Mouse (Mus musculus) embryonic stem cell, embryonic (primary cell): ENCODE results near the gene Fam71e1.

Source experiments
- CTCF ChIA-PET, 4 experiments: fragments of 300-600 bp in 2 of 4; fragments of 350-600 bp in 2 of 4; sonication (Branson Sonifier 250); formaldehyde crosslinking; loops; one replicate each; lab custom pipeline; 2022; ENCODE audit warnings: inconsistent platforms in 2 of 4; lab: Charles Lee
- POLR2A ChIA-PET, 4 experiments: fragments of 300-600 bp in 2 of 4; fragments of 350-600 bp in 2 of 4; sonication (Branson Sonifier 250); formaldehyde crosslinking; loops; one replicate each; lab custom pipeline; 2022; ENCODE audit warnings: antibody characterized with exemption in 4 of 4, inconsistent platforms in 1 of 4; lab: Charles Lee

Fam71e1 gene

DNA sequence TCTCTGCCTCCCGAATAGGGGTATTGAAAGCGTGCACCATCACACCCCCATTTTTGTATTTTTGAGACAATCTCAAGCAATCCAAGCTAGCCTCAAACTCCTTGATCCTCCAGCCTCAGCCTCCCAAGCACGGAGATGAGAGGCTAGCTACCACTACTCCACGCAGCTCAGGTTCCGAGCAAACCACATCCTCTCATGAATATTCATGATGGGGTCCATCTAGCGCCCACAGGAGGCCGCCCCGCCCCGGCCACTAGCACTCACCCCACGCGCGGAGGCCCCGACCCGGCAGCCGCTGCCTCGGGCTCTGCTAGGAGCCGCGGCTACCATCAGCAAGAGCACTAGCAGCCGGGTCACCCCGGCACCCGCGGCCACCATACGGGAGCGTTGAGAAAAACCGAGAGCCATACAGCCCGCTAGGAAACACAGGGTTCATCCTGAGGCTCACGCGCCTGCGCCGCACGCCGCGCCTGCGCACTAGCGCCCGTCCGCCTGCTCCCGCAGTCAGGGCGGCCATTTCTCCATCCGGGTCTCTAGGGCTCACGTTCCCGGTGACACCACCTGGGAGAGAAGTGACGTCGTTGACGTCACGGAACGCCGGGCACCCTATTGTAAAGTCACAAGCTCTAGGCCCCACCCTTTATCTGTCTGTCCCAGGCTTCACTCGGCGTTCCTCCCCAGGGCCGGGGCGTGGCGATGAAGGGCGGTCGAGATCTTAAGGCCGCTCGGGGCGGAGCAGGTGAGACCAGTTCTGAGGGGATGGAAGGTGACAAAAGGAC, at the start of gene Fam71e1, which contains the start of gene Emc10:
Gene Fam71e1, plus strand, starts transcription at position 590 of the 779 bp plus-strand sequence.
Gene Emc10, minus strand, starts transcription at position 538 of the 779 bp plus-strand sequence.
- POLR2A ChIA-PET, result interaction anchor here (0.5 to 7.2 kb wide), 110 partner anchors 9 to 1022 kb away, joined by 3 to 100 read pairs (median 4); partner anchors contain the start of genes Atf5 (in 3 of the 4), Il4i1 (in 3 of the 4), Josd2 (in 3 of the 4) and Nup62 (in 3 of the 4)
- CTCF ChIA-PET, result interaction anchor here in 3 of 4 experiments (0.5 to 3.1 kb wide), 32 partner anchors 10 to 816 kb away, joined by 3 to 23 read pairs (median 4); partner anchors contain the start of genes Pold1 (in 2 of the 3), Josd2 (in 1 of the 3) and Nr1h2 (in 1 of the 3)

DNA sequence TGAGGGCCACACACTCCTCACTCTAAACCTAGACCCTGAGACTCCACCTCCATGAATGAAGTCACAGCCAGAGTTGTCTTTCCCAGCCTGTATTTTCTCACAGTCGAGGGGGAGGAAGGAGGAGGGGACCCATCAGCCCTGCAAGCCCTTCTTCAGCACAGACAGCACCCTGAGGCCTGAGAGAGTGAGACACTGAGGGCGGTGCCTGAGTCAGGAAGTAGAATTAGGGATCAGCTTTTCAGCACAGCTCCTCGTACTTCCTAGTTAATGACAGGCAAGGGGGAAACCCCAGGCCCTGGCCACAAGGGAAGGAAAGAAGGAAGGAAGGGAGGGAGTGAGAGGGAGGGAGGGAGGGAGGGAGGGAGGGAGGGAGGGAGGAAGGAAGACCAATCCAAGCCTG, 43.1 kb upstream of the Fam71e1 start:
- POLR2A ChIA-PET, result interaction anchor here in 2 of 4 experiments (0.7 to 1.1 kb wide), 3 partner anchors 39 to 93 kb away, joined by 3 to 10 read pairs (median 3); no protein-coding TSS in a partner anchor

DNA sequence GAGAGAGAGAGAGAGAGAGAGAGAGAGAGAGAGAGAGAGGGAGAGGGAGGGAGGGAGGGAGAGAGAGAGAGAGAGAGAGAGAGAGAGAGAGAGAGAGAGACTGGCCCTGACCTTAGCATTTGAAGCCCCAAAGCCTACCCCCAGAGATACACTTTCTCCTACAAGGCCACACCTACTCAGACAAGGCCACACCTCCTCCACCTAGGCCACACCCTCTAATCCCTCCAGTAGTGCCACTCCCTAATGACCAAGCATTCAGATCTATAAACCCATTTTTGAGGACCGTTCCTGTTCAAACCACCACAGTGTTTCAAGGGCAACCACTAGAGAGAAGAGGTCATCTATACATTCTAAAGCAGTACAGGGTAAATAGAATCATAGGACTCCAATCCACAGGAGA, 40.1 kb upstream of the Fam71e1 start:
- ChIA-PET CTCF (no interaction called here), POLR2A (no interaction called here)

More for the DNA sequence above, 43.1 kb upstream of the Fam71e1 start:
- CTCF ChIA-PET, result no interaction called here

DNA sequence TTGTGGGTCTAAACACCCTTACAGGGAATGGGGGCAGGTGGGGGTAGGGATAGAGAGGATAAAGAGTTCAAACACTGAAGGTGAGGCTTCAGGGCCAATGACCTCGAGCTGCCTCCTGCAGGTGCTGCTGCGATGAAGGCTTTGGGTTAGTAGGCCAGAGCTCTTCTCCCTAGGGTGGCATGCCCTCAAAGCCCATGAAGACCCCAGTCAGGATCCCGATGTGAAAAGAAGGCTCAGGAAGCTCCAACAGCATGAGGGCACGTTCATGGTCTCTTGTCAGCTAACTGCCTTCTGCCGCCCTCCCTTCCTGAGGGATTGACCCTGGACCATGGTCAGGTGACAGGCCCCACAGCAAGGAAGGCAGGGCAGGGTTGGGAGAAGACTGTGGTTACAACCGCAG, 36.3 kb upstream of the Fam71e1 start:
- POLR2A ChIA-PET, result interaction anchor here in 2 of 4 experiments (1.1 to 1.5 kb wide), 3 partner anchors 11 to 37 kb away, joined by 3 read pairs; partner anchors contain the start of genes Emc10 (in 1 of the 2) and Fam71e1 (in 1 of the 2)
- CTCF ChIA-PET, result interaction anchor here in 3 of 4 experiments (0.6 to 1.7 kb wide), 5 partner anchors 25 to 356 kb away, joined by 3 to 10 read pairs (median 4); partner anchors contain the start of gene Nup62 (in 1 of the 3)

DNA sequence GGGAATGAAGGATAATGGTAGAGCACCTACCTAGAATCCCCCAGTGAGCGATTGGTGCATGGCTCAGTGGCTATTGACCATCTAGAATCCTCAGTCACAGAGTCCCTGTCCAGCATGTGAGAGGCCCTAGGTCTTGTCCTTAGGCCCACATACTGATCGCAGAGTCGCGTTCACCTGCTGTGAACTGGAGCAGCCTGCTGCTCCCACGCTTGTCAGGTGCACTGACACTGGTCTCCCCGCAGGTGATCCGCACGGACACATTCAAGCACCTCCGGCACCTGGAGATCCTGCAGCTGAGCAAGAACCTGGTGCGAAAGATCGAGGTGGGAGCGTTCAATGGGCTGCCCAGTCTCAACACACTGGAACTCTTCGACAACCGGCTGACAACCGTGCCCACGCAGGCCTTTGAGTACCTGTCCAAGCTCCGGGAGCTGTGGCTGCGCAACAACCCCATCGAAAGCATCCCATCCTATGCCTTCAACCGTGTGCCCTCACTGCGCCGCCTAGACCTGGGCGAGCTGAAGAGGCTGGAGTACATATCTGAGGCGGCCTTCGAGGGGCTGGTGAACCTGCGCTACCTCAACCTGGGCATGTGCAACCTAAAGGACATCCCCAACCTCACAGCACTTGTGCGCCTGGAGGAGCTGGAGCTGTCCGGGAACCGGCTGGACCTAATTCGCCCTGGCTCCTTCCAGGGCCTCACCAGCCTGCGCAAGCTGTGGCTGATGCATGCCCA, 35.4 kb upstream of the Fam71e1 start:
- CTCF ChIA-PET, result interaction anchor here in 3 of 4 experiments (0.5 to 1.7 kb wide), 7 partner anchors 24 to 994 kb away, joined by 3 to 5 read pairs (median 4); no protein-coding TSS in a partner anchor
- POLR2A ChIA-PET, result interaction anchor here in 3 of 4 experiments (0.6 to 1.5 kb wide), 7 partner anchors 12 to 201 kb away, joined by 3 to 5 read pairs (median 3); partner anchors contain the start of genes Emc10 (in 1 of the 3) and Fam71e1 (in 1 of the 3)

DNA sequence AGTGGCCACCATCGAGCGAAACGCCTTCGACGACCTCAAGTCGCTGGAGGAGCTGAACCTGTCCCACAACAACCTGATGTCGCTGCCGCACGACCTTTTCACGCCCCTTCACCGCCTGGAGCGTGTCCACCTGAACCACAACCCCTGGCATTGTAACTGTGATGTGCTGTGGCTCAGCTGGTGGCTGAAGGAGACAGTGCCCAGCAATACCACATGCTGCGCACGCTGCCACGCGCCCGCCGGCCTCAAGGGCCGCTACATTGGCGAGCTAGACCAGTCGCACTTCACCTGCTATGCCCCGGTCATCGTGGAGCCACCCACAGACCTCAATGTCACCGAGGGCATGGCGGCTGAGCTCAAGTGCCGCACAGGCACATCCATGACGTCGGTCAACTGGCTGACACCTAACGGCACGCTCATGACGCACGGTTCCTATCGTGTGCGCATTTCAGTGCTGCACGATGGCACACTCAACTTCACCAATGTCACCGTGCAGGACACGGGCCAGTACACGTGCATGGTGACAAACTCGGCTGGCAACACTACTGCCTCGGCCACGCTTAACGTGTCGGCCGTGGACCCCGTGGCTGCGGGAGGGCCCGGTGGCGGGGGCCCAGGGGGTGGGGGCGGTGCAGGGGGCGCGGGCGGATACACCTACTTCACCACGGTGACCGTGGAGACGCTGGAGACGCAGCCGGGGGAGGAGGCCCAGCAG, 34.7 kb upstream of the Fam71e1 start:
- CTCF ChIA-PET, result interaction anchor here in 3 of 4 experiments (0.6 to 0.9 kb wide), 4 partner anchors 23 to 164 kb away, joined by 3 read pairs; no protein-coding TSS in a partner anchor
- POLR2A ChIA-PET, result interaction anchor here in 3 of 4 experiments (0.6 to 1.4 kb wide), 5 partner anchors 78 to 202 kb away, joined by 3 to 5 read pairs (median 3); partner anchors contain the start of gene Syt3 (in 1 of the 3)

DNA sequence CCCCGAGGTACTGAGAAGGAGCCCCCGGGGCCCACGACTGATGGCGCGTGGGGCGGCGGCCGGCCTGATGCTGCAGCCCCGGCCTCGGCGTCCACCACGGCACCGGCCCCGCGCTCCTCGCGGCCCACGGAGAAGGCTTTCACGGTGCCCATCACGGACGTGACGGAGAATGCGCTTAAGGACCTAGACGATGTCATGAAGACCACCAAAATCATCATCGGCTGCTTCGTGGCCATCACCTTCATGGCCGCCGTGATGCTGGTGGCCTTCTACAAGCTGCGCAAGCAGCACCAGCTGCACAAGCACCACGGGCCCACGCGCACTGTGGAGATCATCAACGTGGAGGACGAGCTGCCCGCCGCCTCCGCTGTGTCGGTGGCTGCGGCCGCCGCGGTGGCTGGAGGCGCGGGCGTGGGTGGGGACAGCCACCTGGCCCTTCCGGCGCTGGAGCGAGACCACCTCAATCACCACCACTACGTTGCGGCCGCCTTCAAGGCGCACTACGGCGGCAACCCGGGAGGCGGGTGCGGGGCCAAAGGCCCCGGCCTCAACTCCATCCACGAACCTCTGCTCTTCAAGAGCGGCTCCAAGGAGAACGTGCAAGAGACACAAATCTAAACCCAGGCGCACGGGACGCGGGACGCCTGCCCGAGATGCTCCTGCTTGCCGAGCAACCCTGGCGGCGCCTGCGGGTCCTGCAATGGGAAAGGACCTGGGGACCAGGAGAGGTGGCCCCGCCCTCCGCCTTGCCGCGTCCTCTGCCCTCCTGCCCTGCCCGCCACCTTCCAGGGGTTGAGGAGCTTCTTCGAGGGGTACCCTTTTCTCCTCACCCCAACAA, 33.9 kb upstream of the Fam71e1 start:
- ChIA-PET POLR2A (interaction anchor here in 3 of 4 experiments (0.6 to 1.5 kb wide), 15 partner anchors 9 to 1282 kb away, joined by 3 to 7 read pairs (median 3); partner anchors contain the start of genes Emc10 (in 2 of the 3), Fam71e1 (in 2 of the 3) and Syt3 (in 1 of the 3)), CTCF (interaction anchor here (0.6 to 1.1 kb wide), 6 partner anchors 23 to 204 kb away, joined by 3 to 4 read pairs (median 3); no protein-coding TSS in a partner anchor)

DNA sequence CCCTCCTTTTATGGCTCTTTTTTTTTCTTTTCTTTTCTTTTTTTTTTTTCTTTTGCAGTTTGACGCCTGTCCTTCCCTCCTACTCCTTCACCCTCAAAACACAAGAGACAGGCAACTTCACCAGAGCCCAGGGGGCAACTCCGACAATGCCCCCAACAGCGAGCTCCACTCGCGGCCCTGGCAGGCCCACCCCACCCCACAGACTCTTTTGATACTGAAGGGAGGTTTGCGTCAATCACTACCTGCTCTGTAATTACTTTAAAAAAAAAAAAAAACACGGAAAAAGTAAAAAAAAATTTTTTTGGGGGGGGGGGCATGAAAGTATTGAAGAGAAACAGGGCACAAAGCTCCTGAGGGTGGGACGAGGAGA, 33.3 kb upstream of the Fam71e1 start:
- POLR2A ChIA-PET, result interaction anchor here (0.6 to 1.5 kb wide), 18 partner anchors 8 to 1282 kb away, joined by 3 to 7 read pairs (median 3); partner anchors contain the start of genes Emc10 (in 2 of the 4) and Fam71e1 (in 2 of the 4)
- CTCF ChIA-PET, result interaction anchor here in 3 of 4 experiments (0.6 to 1.1 kb wide), 8 partner anchors 17 to 204 kb away, joined by 3 to 12 read pairs (median 4); no protein-coding TSS in a partner anchor

DNA sequence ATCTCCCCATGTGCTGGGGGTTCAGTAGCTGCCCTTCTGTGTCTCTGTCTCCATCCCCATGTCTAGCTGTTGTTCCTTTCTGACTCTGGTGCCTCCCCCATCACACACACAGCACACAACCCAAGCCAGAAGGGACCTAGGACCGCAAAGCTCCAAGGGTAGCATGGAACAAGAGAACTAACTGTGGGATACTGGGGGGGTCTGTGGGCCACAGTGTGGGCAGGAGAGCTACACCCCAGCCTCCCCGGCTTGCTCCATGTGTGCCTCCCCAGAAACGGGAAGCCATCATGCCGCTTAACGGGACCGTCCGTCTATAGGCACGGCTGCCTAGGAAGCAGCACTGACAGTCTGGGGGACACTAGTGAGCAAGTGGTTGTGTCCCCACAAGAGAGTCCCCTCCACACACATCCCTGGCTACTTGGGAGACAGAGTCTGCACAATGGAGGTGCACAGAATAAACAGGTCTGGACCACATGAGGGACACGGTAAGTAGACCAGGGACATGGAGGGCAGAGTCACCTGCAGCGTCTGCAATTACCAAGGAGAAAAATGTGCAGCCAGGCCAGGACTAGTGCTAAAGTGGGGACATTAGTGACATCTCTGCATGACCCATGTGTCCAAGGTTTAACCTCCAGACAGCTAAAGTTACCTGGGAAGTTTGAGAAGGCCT, 32.7 kb upstream of the Fam71e1 start:
- CTCF ChIA-PET, result interaction anchor here in 3 of 4 experiments (0.6 to 1.1 kb wide), 7 partner anchors 18 to 201 kb away, joined by 3 to 12 read pairs (median 3); no protein-coding TSS in a partner anchor
- POLR2A ChIA-PET, result interaction anchor here (0.5 to 1.5 kb wide), 17 partner anchors 8 to 1281 kb away, joined by 3 to 7 read pairs (median 3); partner anchors contain the start of genes Emc10 (in 2 of the 4) and Fam71e1 (in 2 of the 4)

DNA sequence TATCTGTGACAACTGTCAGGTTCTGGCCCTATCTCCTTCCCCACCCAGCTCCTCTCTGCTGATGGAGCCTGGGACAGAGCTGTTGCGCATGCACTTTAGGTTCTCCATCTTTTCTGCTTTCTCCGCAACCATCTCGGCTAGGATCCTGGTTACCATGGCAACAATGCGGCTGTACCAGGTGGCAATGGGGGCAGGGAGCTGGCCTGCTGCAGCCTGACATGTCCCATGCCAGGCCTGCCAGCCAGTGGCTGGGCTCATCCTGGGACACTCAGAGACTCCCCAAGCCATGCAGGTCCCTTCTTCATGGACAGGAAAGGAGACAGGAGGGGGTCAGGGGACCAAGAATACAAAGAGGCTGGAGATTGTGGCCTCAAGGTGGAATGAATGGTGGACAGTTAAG, 31.9 kb upstream of the Fam71e1 start:
- POLR2A ChIA-PET, result interaction anchor here in 2 of 4 experiments (0.5 to 0.7 kb wide), 4 partner anchors 32 to 588 kb away, joined by 3 to 4 read pairs (median 3); no protein-coding TSS in a partner anchor
- CTCF ChIA-PET, result no interaction called here

DNA sequence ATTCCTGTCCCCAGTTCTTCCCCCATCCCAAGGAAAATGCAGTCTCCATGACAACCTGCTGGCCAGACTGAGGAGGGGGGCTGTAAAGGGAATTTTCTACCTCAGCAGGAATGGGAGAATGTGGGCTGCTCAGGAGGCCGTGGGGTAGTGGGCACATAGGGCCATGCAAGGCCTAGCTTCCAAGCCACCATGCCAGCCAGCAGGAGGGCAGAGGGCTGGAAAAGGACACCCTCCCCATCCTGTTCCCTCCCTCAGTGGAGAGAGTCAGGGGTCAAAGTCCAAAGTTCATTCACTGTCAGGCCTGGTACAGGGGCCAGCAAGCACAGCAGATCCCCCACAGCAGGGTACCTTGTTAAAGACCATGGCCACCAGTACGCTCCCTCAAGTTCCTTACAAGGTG, 31.3 kb upstream of the Fam71e1 start, which contains the start of gene Aspdh:
Gene Aspdh, plus strand, starts transcription at position 281 of the 400 bp plus-strand sequence.
- POLR2A ChIA-PET, result interaction anchor here in 1 of 4 experiments (0.7 kb wide), 2 partner anchors 34 to 191 kb away, joined by 3 read pairs; no protein-coding TSS in a partner anchor
- CTCF ChIA-PET, result no interaction called here

DNA sequence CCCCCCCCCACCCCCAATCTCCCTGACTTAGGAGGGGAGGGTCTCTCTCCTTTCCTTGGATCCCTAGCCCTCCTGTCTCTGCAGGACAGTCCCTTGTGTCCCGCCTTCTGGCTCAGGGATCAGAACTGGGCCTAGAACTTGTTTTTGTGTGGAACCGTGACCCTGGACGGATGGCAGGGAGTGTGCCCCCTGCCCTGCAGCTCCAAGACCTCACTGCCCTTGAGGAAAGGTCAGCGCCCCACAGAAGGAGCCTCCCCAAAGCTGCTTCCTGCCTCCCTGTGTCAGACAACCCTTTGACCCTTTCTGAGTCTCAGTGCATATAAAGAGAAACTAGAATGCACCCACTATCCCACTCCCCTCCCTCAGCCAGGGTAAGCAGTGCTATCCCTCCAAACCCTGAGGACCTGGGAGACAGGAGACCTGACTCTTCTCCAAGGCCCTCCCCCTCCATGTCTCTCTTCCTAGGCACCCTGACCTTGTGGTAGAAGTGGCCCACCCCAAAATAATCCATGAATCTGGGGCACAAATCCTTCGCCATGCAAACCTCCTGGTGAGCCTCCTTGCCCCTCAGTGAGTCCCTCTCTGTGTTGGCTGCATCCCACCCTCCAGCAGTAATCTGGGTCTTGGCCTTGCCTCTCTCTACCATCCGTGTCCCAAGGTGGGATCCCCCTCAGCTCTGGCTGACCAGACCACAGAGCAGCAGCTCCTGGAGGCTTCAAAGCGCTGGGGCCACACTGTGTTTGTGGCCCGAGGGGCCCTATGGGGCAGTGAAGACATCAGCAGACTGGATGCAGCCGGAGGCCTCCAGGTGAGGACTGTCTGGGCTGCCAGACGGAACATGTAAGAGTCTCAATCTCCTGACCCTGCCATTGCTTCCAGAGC, 30.1 kb upstream of the Fam71e1 start:
- ChIA-PET CTCF (no interaction called here), POLR2A (interaction anchor here in 3 of 4 experiments (0.6 to 4.1 kb wide), 11 partner anchors 20 to 794 kb away, joined by 3 to 52 read pairs (median 4); partner anchors contain the start of genes Emc10 (in 3 of the 3), Fam71e1 (in 3 of the 3) and Ctu1 (in 1 of the 3))

DNA sequence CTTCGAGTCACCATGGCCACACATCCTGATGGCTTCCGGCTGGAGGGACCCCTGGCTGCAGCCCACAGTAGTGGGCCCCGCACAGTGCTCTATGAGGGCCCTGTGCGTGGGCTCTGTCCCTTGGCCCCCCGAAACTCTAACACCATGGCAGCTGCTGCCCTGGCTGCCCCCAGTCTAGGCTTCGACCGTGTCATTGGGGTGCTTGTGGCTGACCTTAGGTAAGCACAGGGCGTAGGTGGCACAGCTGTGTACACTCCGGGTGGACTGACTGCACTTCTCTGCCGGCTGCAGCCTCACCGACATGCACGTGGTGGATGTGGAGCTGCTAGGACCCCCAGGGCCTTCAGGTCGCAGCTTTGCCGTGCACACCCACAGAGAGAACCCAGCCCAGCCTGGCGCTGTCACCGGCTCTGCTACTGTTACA, 29.5 kb upstream of the Fam71e1 start:
- ChIA-PET POLR2A (interaction anchor here in 3 of 4 experiments (0.5 to 4.1 kb wide), 24 partner anchors 19 to 795 kb away, joined by 3 to 52 read pairs (median 4); partner anchors contain the start of genes Emc10 (in 3 of the 3), Fam71e1 (in 3 of the 3), Akt1s1 (in 1 of the 3) and Atf5 (in 1 of the 3)), CTCF (interaction anchor here in 3 of 4 experiments (0.6 to 1.2 kb wide), 5 partner anchors 33 to 911 kb away, joined by 3 to 7 read pairs (median 3); no protein-coding TSS in a partner anchor)
